Mouse (Mus musculus): ENCODE data around the gene Pold3.
"Not testable (repeated sequence)": the region's sequence is repeated elsewhere in the genome, so short reads cannot be mapped to it uniquely, and the experiment has no call there.

Pold3 gene

GRCm38 (mm10) chr7:100111506-100111905 lies 9.9 kb downstream of the Pold3 start:
- DNase-seq (ENCODE audit: low read depth, low spot score): no peak

DNA sequence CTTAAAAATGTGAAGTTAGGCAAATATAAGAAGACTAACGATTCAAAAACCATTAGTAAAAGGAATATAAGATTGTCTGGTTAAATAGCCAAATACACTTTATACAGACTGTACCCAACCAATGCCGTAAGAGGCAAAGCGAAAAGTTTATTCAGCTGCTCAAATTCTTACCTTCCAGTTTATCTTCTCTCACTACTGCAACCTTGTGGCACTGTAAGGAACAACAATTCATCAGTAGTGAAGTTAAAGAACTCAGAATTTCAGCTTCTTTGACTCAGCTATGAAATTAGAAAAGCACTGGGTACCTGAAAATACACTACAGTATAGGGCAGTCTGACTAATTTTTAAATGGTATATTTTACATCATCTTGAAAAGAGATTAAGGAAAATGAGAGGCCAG lies 13.0 kb downstream of the Pold3 start:
- DNase-seq (ENCODE audit: low read depth, low spot score): peak; percentile 62

DNA sequence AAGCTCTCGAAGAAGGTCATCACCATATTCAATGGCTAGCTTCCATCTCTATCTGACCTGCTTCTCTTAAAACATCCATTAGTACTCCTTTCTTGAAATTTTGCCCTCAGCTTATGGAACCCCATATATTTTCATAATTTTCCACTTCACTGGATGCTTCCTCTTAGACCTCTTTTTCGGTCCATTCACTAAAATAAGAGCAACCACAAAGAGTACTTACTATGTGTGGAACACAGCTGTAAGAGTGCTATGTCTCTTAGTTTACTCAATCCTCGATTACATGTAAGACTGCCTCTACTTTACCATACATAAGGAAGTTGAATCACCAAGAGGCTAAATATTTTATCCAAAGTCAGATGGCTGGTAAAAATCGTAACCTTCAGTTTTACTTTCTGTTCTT lies 16.7 kb downstream of the Pold3 start:
- DNase-seq (ENCODE audit: low read depth, low spot score): no peak

DNA sequence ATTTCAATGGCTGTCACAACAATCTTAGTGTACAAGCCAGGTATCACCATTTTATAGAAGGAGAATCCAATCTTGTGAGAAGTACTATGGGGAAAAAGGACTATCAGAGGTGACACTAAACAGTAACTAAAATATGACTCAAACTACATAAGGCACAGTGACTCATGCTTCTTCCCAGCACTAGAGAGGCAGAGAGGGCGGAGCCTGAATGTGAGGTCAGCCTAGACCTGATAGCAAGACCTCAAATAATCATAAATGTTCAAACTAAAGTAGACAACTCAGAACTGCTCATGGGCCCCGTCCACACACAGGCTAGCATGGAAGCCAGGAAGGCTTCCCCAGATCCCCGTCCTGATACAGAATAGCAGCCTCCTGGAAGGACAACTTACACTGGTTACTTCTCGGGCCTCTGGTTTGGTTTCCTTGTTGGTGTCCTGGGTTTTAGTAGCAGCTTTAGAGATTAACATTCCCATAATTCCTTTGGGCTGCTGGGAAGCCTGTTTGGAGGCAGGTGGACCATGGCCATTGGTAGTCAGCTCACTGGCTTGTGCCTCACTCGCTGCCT lies 21.3 kb downstream of the Pold3 start:
- peak; percentile 29 for DNase-seq (ENCODE audit: low read depth, low spot score)

DNA sequence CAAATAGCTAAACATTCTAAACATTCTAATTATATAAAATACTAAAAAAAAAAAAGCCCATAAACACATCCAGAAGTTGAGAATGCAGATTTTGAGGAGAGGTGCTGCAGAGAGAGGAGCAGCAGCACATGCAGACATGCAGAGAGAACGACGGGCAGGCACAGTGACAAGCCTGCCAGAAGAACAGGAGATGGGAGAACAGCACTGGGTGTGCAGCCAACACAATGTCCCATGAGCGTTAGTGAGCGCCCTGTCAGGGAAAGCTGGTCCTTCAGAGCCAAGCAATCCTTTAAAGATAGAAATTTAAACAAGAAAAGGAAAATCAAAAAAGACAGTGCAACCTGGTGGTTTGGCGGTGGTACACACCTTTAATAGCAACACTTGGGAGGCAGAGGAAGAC lies 34.5 kb downstream of the Pold3 start:
- DNase-seq (ENCODE audit: low read depth, low spot score): peak; percentile 50

GRCm38 (mm10) chr7:100086159-100086755 lies 35.1 kb downstream of the Pold3 start:
- no peak for DNase-seq (ENCODE audit: low read depth, low spot score)

- no peak for DNase-seq (ENCODE audit: low read depth, low spot score)
These were observed 37.6 kb downstream of the Pold3 start for GRCm38 (mm10) chr7:100083812-100084211.

- DNase-seq (ENCODE audit: low read depth, low spot score): no peak
These were observed 38.5 kb downstream of the Pold3 start for GRCm38 (mm10) chr7:100082836-100083235.

DNA sequence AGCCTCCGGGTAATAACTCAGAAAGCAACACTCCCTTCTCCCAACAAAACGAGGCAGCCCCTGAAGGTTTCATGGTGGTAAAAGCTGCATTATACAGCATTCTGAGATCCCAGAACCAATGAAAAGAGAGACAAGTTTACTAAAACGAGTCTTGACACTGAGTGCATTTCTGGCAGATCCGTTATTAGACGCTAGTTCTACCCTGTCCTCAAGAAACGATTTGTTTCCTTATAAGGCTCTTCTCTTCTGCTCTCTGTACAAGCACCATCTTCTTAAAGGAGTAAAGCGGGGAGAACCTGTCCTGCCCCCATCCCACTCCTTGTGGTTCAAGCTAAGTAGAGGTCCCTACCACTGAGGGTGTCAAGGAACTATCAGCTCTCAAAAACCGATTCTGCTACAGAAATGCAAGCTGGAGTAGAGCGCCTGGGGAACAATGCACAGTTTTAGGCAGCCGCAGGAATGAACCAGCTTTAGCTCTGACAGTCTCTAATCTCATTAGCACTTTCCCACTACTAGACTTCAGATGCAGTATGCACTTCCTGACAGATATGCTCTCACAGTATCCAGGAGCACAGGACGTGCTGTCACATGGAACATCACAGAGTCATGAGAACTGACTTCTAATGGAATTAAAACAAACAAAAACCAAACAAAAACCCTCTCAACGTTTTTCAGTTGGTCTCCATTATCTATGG lies 41.1 kb downstream of the Pold3 start:
- DNase-seq (ENCODE audit: low read depth, low spot score): no peak

DNA sequence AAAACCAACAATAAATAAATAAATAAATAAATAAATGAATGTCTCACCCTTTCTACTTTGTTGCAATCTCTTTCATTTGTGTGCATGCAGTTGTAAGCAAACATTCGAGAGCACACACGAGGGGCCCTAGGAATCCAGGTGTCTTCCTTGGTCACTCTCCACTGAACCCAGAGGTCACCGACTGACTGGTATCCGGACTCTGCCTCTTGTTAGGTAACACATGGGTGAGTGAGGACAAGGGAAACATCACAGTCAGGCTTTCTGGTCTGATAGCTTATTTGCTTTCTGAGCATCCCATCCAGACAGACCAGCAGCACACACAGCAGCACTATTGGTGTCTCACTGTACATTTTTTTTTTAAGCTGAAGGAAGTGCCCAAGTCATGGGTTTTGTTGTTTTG lies 44.3 kb downstream of the Pold3 start:
- DNase-seq (ENCODE audit: low read depth, low spot score): no peak

DNA sequence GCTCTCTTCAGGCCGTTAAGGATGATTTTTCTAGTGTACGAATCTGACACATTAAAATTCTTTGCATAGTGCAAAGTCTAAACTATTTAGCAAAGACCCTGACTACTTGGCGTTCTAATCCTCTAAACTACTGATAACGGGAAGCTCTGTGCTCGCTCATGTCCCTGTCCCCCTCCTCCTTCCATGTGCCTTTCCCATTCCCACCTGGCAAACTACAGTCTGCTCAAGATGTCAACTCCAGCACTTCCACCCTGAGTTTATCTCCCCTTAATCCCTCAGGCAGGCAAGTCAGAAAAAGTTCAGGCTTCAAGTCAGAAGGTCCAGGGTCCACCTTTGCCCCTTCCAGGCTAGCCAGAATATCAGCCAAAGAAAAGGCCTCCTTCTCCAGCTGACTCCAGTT lies 45.1 kb downstream of the Pold3 start:
- no peak for DNase-seq (ENCODE audit: low read depth, low spot score)

GRCm38 (mm10) chr7:100073959-100074358 lies 47.4 kb downstream of the Pold3 start:
- peak; percentile 53 for DNase-seq (ENCODE audit: low read depth, low spot score)

GRCm38 (mm10) chr7:100052991-100053390 lies 68.4 kb downstream of the Pold3 start:
- DNase-seq (ENCODE audit: low read depth, low spot score): not testable (repeated sequence)

DNA sequence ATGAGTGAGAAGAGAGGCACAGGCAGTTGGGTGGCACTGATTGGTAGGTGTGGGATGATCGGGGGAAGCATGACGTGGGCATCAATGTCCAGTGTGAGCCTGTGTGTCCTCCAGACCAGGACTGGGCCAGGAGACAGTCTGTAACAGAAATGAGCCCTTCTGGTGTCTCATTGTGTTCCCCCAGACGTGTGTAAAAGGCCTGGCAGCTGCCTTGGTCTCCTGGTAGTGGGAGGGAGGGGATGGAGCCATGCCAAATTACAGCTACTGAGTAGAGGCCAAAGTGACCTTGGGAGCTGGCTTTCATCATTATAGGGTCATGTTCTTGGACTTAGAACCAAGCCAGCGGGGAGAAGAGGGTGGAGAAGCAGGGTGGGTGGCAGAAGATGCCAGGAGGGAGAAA lies 69.5 kb downstream of the Pold3 start:
- peak; percentile 5 for DNase-seq (ENCODE audit: low read depth, low spot score)

DNA sequence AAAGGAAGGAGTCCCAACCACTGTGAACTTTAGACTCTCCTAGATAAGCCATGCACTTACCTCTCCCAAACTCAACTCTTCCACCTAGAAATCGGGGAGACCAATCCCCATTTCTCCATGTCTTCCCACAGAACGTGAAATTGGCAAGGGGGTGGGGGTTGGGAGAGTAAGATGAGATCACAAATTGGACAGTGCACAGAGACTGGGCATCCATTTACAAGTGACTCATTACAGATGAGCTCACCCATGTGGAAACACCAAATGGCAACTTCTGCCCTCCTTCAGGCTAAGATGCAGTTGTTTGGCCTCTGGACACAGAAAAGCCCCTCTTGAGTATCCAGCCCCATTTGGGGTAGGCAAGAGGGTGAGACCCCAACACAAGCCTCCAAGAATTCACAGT lies 74.9 kb downstream of the Pold3 start:
- DNase-seq (ENCODE audit: low read depth, low spot score): peak; percentile 77

DNA sequence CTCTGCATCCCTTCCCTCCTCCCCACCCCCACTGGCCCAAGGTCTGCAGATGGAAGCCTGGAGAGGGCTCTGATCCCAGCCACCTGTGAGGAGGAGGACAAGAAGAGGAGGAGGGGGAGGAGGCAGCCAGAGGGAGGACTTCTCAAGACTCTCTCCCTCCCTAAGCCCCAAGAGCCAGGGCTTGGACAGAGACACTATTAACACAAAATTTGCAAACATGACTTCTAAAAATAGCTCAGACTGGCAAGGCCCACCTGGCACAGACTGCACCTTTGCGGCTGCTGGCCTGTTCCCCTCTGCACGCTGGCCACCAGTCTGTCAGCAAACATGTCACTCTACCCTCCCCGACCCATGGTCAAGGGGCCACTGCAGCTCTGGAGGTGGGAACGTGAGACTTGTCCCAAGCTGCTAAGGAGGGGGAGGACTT lies 77.7 kb downstream of the Pold3 start:
- DNase-seq (ENCODE audit: low read depth, low spot score): peak; percentile 59

- no peak for DNase-seq (ENCODE audit: low read depth, low spot score)
These were observed 78.3 kb downstream of the Pold3 start for GRCm38 (mm10) chr7:100043096-100043495.

DNA sequence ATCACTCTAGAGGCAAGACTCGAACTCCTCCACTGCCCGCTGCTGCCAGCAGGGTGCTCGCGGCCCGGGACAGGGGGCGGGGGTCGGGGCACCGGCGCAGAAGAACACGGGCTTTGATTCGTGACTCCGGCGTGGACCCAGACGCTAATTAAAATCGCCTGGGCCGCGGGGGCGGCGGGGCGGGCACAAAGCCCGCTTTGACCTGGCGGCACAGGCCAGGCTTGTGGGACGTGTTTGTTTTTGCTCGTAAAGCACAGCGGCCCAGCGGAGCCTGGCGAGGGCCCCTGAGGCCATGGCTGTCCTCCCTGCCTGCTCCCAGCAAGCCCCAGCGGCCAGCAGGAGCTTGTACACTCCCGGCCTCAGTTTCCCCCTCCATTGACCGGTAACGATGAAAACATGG lies 79.2 kb downstream of the Pold3 start:
- DNase-seq (ENCODE audit: low read depth, low spot score): peak; percentile 10

- peak; percentile 54 for DNase-seq (ENCODE audit: low read depth, low spot score)
These were observed 84.9 kb downstream of the Pold3 start for GRCm38 (mm10) chr7:100036495-100036894.

DNA sequence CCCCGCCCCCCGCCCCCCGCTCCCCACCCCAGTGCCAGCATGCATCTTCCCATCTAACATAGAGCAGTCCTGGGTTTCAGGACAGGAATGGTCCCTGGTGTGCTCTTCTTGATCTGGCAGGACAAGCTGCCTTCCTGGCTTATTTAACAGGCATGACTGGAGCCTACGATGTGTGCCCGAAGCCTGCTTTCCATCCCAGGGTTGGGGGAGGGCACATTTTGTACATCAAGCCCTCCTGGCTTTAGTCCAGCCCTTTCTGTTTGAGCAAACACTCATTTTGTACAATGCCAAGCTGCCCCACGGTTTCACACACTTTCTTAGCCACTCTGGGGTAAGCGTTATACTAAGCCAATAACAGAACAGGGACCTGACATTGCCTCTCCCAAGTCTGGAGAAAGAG lies 85.3 kb downstream of the Pold3 start:
- peak; percentile 9 for DNase-seq (ENCODE audit: low read depth, low spot score)

GRCm38 (mm10) chr7:100034815-100035463 lies 86.4 kb downstream of the Pold3 start:
- no peak for DNase-seq (ENCODE audit: low read depth, low spot score)

- no peak for DNase-seq (ENCODE audit: low read depth, low spot score)
These were observed 87.7 kb downstream of the Pold3 start for GRCm38 (mm10) chr7:100033672-100034071.

Data from brain, adult 2 months (tissue).